16 mouse cellular contexts compared by ENCODE assay signal in genomic region chr6:136431169-136431895, GRCm38 (mm10). TPM values are rescaled to one million over a fixed set of nuclear protein-coding genes. Genes with fewer than 3 reads are reported as not detected.
DNase-seq lines count a peak whose midpoint lies in the region; ATAC-seq and TF ChIP-seq lines count a peak whose summit lies in the region.
"Had no signal": no experiment of that assay in that cellular context is flagged by ENCODE, and none has a peak within 500 bp of the region (broad histone marks: within the 10 kb centered on the region; RNA-seq: fewer than 3 reads in every experiment).

No protein-coding gene starts in this region.

- no peak for TF ChIP-seq CTCF in hindbrain, postnatal 0 days (IDR thresholded peaks at IDR 0.05; ENCODE audit: low read depth)

- no peaks in the 10 kb centered on the region for H3K36me3 ChIP-seq in hindbrain, postnatal 0 days (ENCODE audit: insufficient read depth, low read length)
- no peaks in the 10 kb centered on the region for H3K36me3 ChIP-seq in hindbrain, embryonic 10.5 days
- H3K36me3 ChIP-seq: forebrain, embryonic 12.5 days; hindbrain, embryonic 15.5 days had no signal

- H3K27ac ChIP-seq in hindbrain, postnatal 0 days, result no peak overlapping the region
- H3K27ac ChIP-seq in hindbrain, embryonic 10.5 days, result no peak overlapping the region
- H3K27ac ChIP-seq: forebrain, embryonic 12.5 days; hindbrain, embryonic 15.5 days had no signal

- H3K4me3 ChIP-seq in hindbrain, postnatal 0 days (ENCODE audit: low read length), result no peak overlapping the region
- H3K4me3 ChIP-seq in hindbrain, embryonic 10.5 days, result no peak overlapping the region
- H3K4me3 ChIP-seq: forebrain, embryonic 12.5 days; hindbrain, embryonic 15.5 days; myocyte had no signal

- DNase-seq in hindbrain, postnatal 0 days (ENCODE audit: low spot score), result peak; percentile 22
- DNase-seq in hindbrain, embryonic 10.5 days (ENCODE audit: low spot score), result no peak
- DNase-seq in testis, postnatal 10 days (ENCODE audit: low spot score), result peak; percentile 31
- no peak for DNase-seq in testis, postnatal 14 days (ENCODE audit: low spot score)
- peak; percentile 29 for DNase-seq in yolk sac, embryonic 10.5 days (ENCODE audit: low spot score)
- no peak for DNase-seq in layer of hippocampus, adult 8-10 months (ENCODE audit: low spot score in 2 of 2)
- DNase-seq: adrenal gland, postnatal 14 days; cerebellum, adult 11 months; gastrocnemius, postnatal 25 days; lung, postnatal 4 days had no signal

- H3K9me3 ChIP-seq in hindbrain, postnatal 0 days (ENCODE audit: low read length), result no peaks in the 10 kb centered on the region
- H3K9me3 ChIP-seq in hindbrain, embryonic 10.5 days, result no peaks in the 10 kb centered on the region
- H3K9me3 ChIP-seq: forebrain, embryonic 12.5 days; hindbrain, embryonic 15.5 days had no signal

- H3K4me2 ChIP-seq in hindbrain, postnatal 0 days (ENCODE audit: low read depth, low read length), result no peak overlapping the region
- H3K4me2 ChIP-seq: forebrain, embryonic 12.5 days; hindbrain, embryonic 15.5 days had no signal

- no peak overlapping the region for H3K9ac ChIP-seq in hindbrain, postnatal 0 days (replicated peaks; ENCODE audit: low read length)
- H3K9ac ChIP-seq: forebrain, embryonic 12.5 days; hindbrain, embryonic 15.5 days had no signal

- whole genome bisulfite sequencing in hindbrain, postnatal 0 days, result 60% methylated on average over 10 of the region's 10 CpGs
- WGBS in hindbrain, embryonic 10.5 days, result 67% methylated on average over 10 of the region's 10 CpGs

- H3K27me3 ChIP-seq in hindbrain, postnatal 0 days (ENCODE audit: insufficient read depth, low read length), result no peaks in the 10 kb centered on the region
- no peaks in the 10 kb centered on the region for H3K27me3 ChIP-seq in hindbrain, embryonic 10.5 days (ENCODE audit: insufficient read depth, poor library complexity, severe bottlenecking)
- H3K27me3 ChIP-seq: forebrain, embryonic 12.5 days; hindbrain, embryonic 15.5 days had no signal

- no peaks in the 10 kb centered on the region for H3K4me1 ChIP-seq in hindbrain, postnatal 0 days (ENCODE audit: insufficient read depth, low read length)
- 0 out of 2 replicates have a peak, but pooled peaks cover 3% of the 10 kb centered on the region for H3K4me1 ChIP-seq in hindbrain, embryonic 10.5 days (replicated peaks)
- H3K4me1 ChIP-seq: hindbrain, embryonic 15.5 days had no signal

- ATAC-seq in hindbrain, postnatal 0 days, result no peak
- peak; percentile 64 for ATAC-seq in activated CD4-positive, CD25-positive, alpha-beta regulatory T cell, adult 4 months

RNA-seq across cellular contexts. Expression of gene E330021D16Rik, which starts 16.0 kb away (rescaled TPM):
- total RNA-seq in hindbrain, postnatal 0 days (2014; rRNA removed), result not detected in 2 replicates
- polyA plus RNA-seq in hindbrain, postnatal 0 days (2015; fragmentation: Nextera tagmentation; extraction: Ambion mirVana), result not detected in 2 replicates
- polyA plus RNA-seq in hindbrain, embryonic 10.5 days (2016; fragmentation: Nextera tagmentation; extraction: Ambion mirVana), result not detected in 2 replicates
- polyA plus RNA-seq in activated CD4-positive, CD25-positive, alpha-beta regulatory T cell, adult 4 months (2017; shearing (Covaris generic)), result 1 to 10 TPM in 1 of 2 experiments, under 1 TPM in 1; 0.82 to 1.1 TPM
- not detected for total RNA-seq in layer of hippocampus, adult 8-10 months (2022)
- total RNA-seq: adrenal gland, postnatal 14 days; gastrocnemius, postnatal 25 days; layer of hippocampus, adult 18-20 months had no signal
- polyA plus RNA-seq: forebrain, embryonic 12.5 days; hindbrain, embryonic 15.5 days; myocyte; urinary bladder, adult 2 months had no signal

Comparison
In these comparisons a context has a peak if more than half of its experiments do, and no peak if none do; other contexts are left out.
1. DNase-seq: peak in hindbrain, postnatal 0 days (single experiment), testis, postnatal 10 days (single experiment) and yolk sac, embryonic 10.5 days (single experiment); none in hindbrain, embryonic 10.5 days (single experiment), testis, postnatal 14 days (single experiment) and layer of hippocampus, adult 8-10 months (0 of 2).